Mouse (Mus musculus) ES-E14 (cell line): Measurements from ENCODE around the gene Mapk10.

Experiments
- CHD2 ChIP-seq: IDR thresholded peaks from 2 replicates; pipeline ENCODE4 v1.6.1; 2014; ENCODE audit warnings: mild to moderate bottlenecking, low read depth, low read length, inconsistent platforms
- HCFC1 ChIP-seq: IDR thresholded peaks from 2 replicates; pipeline ENCODE4 v1.6.1; 2012; ENCODE audit warnings: low read length, inconsistent platforms, borderline replicate concordance; ENCODE audit not compliant: insufficient read depth

DNA sequence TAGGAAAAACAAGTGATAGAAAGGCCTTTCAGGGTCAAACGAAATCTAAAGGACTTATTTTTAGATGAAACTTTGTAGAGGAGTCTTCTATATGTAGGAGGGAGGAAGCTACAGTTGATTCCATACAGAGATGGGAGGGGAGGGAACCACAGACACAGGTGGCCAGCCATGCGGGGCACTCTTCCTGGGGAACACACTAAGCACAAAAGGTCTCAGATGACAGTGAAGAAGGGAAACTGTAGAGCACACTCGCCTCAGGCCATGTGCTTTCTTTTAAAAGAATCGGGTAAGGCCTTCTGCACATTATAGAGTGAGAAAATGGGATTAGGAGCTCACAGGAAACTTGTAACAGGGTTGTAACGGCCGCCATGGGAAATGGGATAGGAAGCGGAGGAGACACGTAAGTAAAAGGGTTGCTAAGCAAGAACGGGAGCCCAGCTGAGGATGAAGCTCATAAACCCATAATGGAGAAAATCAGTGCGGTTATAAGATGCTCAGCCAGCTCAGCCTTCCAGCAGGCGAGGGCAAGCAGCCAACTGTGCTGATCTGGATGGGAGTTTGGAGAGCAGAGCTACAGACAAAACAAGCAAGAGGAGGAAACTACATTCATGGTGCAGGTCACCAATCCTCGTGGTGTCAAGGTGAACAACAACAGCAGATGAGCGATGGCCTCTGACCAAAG is 182.1 kb downstream of the Mapk10 start:
- no peak for TF ChIP-seq CHD2
- no peak for TF ChIP-seq HCFC1
